Mouse (Mus musculus) right cerebral cortex, postnatal 14 days (tissue): Measurements from ENCODE around the gene Celf5.

ENCODE experiments used
- DNase-seq: peaks from one replicate; pipeline ENCODE4 v3.0.0; 2022

Celf5 gene

DNA sequence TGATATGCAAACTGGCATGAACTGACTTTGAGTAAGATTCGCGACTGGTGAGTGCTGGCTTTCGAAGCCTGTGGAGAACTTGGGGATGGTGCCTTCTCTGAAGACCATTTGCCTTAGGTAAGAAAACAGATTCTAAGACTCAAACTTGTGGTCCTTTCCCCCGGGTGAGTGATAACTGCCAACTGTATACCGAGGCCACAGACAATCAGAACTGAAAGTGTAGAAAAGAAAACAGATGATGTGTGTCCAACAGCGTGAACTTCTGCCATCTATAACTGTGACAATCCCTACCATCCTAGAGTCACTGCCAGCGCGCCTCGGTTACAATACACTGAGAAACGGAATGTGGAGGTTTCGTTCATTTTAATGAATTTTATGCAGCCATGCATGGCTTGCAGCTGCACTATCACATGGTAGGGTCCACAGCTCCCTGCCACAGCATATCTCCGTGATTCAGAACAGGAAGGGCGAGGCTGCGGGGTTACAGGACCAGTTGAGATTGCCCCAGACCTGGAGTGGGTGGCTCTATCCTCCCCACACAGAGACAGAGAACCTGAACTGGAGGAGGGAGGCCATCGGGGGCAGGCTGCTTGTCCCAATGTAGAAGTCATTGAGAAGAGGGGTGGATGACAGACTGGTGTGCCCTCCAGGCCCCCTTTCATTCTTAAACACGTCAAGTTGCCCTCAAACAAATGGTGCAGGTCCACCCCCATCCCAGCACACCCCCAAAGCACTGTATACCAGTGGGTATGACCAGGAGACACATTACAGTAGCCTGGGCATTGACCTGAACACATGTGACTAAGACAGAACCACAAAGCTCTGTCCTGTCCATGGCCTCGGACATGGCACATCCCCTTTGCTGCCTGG lies 15.1 kb upstream of the Celf5 start:
- DNase-seq, result no peak

DNA sequence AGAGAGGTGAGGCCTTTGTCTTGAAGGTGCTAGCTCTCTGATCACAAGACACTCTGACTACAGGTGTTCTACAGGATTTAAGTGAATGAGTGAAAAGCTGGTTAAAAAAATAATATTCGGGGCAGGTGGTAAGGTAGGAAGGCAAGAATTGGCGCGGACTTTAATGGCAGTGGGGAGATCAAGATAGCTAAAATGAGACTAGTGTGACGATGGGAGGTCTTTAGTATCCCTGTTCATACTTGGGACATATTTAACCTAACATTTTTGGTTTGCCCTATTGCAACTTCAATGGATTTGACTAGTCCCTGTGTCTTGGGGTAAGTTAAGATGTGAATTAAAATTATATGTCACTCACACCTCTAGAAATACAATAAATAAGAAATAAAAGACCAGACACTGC lies 14.5 kb upstream of the Celf5 start:
- no peak for DNase-seq

DNA sequence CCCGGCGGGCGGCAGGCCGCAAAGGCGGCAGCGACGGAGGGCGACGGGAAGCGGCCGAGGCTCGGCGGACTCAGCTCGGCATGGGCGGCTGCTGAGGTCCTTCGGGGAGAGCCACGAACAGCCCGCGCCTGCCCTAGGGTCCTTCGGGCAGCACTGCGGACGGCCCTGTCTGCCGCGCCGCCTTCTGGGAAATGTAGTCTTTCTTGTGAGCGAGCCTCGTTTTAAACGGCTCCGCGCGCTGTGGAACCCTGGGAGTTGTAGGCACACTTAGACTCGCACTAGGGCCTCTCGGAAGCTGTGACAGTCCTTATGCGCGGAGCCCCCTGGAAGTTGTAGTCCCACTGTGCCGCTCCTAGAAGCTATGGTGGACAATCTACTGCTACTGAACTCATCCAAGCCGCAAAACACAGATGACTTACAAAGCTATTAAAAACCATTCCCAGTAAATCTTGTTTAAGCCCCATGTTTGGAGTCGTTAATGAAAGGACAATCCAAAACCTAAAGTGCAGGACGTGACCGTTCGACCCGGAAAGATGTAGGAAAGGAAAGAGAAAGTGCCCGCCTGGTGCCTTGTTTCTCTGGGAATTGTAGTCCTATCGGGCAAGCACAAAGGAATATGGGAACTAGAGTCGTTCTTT lies 13.9 kb upstream of the Celf5 start, which contains the start of gene Ncln:
Gene Ncln (minus strand): TSS at position 129 of the 638 bp plus-strand sequence.
- DNase-seq, result peak; percentile 99

DNA sequence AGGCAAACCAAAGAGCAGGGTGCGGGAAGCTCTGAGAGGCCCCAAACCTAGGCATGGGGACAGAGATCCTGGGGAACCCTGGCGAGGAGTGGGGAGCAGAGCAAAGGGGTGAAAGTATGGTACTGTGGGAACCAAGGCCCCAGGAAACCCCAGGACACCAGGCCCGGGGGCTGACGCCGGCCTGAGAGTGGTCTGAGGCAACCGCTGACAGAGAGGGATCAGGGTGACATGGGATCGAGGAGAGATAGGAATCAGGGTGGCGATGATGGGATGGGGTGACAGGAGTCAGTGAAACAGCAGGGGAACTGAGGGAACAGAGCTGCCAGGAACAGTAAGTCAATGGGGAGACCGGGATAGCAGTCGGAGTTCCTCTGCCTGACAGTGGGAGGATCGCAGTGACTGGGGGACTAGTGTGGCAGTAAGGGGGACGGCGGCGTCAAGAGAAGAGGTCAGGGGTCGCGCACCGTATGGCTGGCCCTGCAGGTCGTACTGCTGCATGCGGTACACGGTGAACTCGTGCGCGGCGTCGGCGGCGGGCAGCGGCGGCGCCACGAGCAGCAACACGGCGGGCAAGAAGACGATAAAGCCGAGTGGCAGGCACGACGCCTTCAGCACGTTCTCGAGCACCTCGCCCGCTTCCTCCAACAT lies 13.2 kb upstream of the Celf5 start:
- DNase-seq, result peak; percentile 64

DNA sequence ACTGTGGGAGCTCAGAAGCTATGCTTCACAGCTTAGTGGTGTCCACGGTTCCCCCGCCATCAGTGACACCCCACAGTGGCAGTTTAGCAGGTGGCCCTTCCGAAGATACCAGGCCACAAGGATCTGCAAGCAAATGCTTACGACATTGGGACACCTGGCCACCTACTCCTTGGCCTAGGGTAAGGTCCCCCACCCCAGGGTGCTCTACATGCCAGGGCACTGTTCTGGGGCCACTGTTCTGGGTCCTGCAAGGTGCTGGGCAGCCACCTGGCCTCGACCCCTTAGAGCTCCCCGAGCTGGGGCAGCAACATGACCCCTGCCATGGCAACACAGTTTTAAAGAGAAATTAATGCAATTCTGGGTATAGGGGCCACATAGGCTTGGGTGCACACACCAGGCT lies 12.6 kb upstream of the Celf5 start:
- no peak for DNase-seq

DNA sequence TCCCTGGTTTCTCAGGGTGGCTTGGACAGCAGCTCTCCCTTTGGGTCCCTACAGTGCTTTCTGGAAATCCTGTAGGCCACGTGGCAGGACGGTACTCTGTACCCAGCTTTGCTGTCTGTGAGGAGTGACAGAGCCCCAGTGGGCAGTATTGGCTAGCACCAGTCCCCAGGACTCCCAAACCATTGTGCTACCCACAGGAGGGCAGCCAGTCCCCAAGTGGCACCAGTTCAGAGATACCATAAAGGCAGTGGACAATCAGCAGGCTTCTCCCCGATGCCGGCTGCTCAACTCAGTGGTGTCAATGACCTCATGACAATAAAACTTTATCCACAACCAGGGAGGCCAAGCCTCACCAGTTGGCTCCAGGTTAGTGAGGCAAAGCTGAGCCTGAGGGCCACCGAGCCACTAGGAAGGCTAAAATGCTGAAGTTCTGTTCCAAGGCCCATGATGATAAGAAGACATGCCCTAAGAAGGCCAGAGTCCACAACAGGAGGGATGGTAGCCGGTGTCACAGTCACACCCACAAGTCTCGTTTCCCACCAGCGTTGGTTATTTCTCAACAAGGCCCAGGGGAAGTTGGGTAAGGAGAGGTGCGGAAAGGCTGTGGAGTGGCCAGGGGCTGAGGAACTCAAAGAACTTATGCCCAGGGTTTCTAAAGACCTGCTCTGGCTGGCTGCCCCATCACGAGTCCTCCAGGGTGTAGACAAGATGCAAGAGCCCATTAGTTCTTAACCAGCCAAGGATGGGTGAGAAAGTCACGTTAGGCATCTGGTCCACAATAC lies 11.9 kb upstream of the Celf5 start:
- DNase-seq, result no peak

DNA sequence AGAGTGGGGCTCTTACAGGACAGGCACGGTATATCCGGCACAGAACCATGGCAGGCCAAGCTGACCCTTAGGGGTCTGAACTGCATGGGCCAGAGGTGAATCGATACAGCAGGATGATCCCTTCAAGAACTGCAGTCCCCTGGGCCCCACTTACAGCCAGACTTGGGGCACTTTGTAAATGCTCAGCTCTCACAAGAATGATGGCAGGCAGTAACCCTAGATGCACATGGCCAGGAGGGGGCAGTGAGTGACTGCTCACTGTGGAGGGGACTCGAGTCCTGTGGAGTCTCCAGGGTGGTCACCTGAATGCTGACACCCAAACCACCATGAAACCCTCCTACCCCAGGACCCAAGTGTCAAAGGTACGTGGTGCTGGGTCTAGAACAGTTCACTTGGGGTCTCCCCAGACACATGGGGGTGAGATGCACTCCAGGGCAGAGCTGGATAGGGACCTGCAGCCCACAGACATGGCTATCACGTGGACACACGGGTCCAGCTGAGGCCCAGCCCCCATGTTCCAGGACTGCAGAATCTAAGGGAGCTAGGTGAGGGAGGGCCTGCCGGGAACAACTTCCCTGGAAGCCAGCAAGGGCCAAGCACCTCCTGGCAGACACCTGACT lies 11.2 kb upstream of the Celf5 start:
- DNase-seq, result peak; percentile 9

DNA sequence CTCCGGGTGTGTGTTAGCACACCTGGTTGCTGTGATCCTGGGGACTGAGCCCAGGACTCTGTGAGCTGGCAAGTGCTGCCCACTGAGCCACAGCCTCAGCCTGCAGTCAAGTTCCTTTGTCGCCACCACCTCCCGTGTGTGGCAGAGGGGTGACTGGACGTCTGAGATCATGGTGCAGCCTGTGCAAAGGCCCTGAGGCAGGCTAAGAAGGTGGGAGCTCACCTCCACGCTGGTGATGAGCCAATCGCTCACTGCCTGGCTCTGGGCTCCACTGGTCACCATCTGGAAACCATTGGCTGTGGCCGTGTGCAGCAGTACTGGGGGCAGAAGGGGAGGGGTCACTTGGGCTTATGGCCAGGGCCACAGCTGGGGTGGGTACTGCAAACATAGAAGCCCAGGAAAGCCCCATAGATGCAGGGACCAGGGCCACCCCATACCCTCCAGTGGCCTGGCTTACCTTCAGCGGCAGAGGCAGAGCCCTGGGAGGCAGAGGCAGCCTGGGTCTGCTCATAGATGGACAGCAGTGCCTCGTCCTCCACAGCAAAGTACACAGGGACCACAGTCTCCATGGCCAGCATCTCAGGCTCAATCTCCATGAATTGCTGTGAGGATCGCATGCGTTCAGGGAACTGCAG lies 10.2 kb upstream of the Celf5 start:
- DNase-seq, result peak; percentile 6

DNA sequence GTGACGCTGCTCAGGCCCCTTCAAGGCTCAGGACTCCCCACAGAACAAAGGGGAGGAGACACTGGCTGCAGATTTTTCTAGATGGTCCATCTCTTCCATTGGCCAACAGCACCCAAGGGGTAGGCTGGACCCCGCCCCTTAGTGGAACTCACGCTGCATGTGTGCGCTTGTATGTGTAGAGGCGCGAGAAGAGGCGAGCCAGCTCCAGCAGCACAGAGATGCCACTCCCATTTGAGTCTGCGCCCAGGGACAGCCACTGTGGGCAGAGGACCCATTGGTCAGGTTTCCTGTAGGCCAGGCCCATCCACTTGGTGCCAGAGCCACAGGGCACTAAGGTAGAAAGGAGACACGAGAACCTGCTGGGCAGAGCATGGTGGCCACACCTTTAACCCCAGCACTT lies 8.5 kb upstream of the Celf5 start:
- DNase-seq, result no peak

DNA sequence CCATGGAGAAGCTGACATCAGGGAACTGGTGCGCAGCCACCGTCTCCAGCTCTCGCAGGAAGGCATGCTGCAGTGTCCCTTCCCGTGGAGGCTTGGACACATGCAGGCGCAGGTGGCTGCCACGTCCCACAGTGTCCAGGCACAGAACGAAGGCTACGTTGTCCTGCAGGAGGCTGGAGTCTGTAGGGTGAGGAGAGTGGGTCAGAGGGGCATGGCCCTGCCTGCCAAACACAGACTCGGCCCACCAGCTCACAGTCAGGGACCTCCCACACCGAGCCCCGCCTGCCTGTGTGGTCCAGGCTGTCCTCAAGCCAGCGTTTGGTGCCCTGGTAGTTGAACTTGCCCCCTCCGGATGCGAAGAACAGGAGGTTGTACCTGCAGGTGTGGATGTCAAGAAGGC lies 7.4 kb upstream of the Celf5 start:
- DNase-seq, result no peak

DNA sequence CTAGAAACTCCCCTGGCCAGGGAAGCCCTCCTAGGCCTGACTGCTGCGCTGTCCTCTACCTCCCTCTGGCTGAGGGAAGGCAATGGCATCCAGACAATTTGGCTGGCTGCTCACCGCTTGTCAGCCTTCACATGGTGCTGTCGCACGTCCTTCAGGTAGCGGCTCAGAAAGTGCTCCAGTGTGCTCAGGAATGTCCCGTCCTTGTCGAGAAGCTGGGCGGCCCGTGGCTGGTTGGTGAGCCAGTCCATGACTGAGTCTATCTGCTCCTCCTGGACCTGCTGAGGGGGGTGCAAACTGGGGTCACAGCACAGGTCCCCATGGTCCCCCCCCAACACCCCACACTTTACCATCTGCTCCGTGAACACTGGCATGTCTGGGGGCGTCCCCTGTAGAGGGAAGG lies 5.6 kb upstream of the Celf5 start:
- DNase-seq, result no peak

DNA sequence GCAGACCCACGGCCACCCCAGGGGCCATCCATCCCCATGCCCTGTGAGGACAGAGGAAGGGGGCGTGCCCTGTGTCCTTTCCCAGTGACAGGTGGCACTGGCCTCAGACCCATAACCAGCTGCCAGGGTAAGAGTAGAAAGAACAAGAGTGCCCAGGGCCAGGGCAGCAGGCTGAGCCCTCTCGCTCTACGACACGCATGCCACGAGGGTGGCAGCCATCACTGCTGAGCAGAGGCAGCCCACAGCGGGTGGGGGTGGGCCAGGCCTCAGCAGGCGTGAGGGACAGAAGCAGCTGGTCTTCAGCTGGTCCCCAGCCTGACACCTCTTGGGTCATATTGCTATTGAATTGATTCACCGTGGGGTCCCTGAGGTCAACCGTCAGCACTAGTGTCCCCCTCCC lies 4.0 kb upstream of the Celf5 start:
- DNase-seq, result no peak

DNA sequence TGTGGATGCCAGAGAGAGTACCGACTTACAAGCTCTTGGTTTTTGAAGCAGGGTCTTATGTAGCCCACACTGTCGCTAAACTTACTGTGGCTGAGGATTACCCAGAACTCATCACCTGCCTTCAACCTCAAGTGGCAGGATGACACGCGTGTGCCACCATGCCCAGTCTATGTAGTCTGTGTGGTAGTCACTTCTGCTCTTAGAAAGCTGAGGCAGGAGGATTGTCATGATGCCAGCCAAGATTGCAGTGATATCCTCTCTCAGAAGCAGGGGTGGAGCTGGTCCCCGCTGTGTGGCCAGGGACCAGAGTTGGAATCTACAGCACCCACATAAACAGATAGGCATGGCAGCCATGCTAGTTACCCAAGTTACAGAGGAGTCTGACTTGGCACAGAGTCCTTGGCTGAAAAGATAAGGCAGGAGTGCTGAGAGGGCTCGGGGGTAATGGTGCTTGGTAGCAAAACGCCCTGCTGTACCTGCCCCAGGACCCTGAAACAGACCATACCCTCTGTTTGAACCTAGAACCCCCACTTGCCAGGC lies 3.0 kb upstream of the Celf5 start:
- no peak for DNase-seq

DNA sequence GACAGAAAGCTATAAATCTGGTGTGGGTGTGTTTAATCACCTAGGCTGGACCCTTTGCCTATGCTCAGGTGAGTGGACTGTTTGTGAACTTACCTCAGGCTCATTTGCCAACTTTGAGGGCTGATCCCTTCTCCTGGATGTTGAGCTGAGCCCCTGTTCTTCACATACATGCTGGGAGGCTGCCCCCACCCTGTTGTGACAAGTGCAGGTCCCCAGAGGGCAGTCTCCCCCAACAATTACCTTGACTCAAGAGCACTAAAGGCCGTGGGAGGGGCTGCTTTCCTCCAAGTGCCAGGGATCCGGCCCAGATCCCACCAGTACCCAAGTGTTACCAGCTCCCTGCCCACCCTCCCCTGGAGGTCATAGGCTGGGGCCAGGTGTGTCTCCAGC lies 2.5 kb upstream of the Celf5 start:
- DNase-seq, result no peak

DNA sequence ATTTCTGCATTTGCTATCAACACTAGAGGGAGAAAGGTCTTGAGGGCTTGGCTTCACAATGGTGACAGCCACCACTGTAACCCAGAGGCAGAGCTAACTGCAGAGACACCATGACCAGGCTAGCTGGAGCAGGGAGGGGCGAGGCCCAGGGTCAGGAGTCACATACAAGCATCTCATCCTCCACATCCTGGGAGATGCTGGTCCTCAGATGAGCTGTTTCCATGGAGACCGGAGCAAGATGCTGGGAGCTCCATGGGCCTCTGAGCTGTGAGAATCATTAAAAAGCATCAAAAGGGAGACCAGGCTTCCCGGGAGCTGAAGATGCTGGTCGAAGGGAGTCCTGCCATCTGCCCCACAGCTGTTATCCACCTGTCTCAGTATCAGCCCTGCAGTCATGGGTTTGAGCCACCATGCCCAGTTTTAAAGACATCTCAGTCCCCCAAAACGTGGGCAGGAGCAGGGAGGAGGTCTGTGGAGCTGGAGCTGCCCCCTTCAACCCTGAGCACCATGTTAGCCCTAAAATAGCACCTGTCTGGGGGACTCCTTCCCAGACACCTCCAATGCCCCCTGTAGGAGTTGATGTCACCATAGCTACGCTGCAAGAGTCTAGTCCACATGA lies 2.0 kb upstream of the Celf5 start:
- DNase-seq, result no peak

DNA sequence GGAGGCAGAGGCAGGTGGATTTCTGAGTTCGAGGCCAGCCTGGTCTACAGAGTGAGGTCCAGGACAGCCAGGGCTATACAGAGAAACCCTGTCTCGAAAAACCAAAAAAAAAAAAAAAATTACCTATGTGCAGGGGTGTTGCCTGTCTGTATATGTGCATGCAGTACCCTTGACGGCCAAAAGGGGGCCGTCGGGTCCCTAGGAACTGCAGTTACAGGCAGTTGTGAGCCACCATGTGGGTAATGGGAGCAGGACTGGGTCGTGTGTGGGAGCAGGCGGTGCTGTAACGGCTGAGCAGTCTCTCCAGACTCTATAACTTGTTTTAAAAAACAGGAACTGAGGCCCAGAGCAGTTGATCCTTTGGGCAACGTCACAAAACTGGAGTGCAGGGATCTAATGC lies 1.5 kb upstream of the Celf5 start:
- DNase-seq, result peak; percentile 67

DNA sequence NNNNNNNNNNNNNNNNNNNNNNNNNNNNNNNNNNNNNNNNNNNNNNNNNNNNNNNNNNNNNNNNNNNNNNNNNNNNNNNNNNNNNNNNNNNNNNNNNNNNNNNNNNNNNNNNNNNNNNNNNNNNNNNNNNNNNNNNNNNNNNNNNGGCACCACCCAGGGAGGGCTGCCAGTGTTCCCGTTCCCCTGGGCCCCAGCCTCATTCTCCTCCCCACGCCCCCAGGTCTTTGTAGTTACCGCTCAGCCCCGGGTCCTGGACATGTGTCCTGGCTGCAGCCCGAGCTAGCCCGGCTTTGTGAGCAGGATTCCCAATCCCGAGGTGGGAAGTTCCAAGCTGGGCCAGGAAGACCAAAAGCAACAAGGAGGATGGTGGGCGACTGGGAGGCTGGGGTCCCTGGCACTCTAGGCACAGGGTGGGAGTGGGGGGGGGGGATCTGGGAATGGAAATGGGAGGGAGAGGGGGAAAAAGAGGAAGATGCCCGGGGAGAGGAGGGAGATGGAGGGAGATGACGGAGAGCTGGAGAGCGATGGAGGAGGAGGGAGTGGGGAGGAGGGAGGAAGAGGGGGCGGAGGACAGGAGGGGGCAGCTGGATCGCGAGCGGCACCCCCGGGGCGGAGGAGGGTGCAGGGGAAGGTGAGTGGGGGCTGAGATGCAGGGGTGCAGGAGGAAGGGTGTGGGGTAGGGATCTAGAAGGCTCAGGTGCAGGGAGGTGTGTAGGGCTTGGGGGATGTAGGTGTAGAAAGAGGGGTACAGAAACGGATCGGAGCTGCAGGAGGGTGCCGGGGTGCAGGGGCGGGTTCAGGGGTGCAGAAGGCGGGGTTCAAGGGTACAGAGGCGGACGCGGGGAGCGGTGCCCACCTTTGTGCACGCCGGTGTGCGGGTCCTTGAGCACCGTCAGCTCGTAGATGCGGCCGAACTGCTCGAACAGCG lies 640 bp downstream of the Celf5 start:
- DNase-seq, result no peak

DNA sequence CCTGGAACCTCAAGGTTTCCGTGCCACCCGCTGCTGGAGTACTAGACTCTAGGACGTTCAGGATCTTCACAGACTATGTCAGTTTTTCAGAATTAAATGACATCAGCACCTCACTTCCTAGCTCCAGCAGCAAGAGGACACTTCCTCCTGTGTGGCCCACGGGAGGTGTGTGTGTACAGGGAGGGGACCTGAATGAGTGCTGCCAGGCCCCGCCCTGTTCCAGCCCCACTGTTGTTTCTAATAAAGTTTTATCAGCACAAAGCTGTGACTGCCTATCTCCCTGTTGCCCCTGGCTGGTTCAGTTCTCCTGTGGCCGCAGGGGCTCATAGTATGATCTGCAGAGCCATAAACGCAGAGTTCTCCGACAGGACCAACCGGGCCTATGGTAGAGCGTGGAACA lies 8.0 kb downstream of the Celf5 start:
- DNase-seq, result no peak

DNA sequence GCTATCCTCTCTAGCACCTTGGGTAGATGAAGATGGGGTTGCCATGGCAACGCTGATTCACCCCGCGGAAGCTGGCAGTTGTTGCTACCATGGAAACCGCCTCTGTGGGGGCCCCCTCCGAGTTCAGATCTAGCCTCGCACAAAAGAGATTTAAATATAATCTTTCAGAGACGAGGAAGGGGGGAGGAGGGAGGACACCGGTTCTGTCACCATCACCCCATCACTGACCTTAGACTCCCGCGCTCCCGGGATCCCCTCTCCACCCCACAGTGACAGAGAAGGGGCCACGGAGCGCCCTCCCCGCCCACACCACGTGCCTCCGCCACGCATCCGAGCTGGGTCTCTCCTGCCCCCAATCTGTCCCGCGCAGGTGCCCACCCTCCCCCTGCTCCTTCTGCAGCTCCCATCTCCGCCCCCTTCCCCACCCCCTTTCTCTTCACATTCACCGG lies 9.5 kb downstream of the Celf5 start:
- peak; percentile 92 for DNase-seq

DNA sequence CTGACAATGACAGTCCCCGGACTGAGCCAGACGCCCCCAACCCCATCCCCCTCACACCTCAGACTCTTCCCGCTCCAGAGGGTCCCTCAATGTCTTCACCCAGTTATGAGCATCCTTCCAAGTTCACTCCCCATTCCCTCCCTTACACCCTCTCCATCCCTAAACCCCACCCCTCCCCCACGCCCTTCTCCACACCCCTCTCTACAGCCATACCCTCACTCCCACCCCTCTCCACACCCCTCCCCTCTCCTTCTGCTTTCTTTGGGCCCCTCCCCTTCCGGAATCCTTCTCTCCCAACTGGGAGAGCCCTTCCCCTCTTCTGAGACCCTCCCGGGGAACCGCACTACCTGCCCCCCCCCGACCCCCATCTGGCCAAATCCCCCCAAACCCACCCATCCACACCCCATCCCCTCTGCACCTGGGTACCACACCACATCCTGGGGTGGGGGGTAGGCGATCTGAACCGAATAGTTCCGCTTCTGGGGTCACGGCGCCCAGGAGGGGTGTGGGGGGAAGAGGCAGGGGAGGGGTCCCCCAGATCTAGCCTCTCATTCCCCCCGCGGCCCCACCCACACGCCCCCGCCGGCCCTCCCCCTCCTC lies 10.0 kb downstream of the Celf5 start:
- no peak for DNase-seq
